Mouse (Mus musculus) right cerebral cortex, postnatal 36 days (tissue): ENCODE measurements around the gene Dgkh.
"Not testable (repeated sequence)": the region's sequence is repeated elsewhere in the genome, so short reads cannot be mapped to it uniquely, and the experiment has no call there.

ENCODE experiments used
- DNase-seq, 2 experiments: peaks; one replicate each; pipeline ENCODE4 v3.0.0; 2022; ENCODE audit warnings: low spot score in 2 of 2, mixed read lengths in 1 of 2

Gene Dgkh

GRCm38 (mm10) chr14:78732617-78733312 is at the start of gene Dgkh:
TSS of gene Dgkh (minus strand) at chr14:78732776.
- peak; percentile 71 to 82 for DNase-seq

- DNase-seq = peak in 1 of 2 experiments; percentile 12
These were observed 44.6 kb upstream of the Dgkh start for GRCm38 (mm10) chr14:78777215-78777614.

- no peak for DNase-seq
These were observed 44.1 kb upstream of the Dgkh start for GRCm38 (mm10) chr14:78776659-78777058.

GRCm38 (mm10) chr14:78775699-78776098 is 43.1 kb upstream of the Dgkh start:
- DNase-seq = no peak

GRCm38 (mm10) chr14:78775226-78775625 is 42.6 kb upstream of the Dgkh start:
- DNase-seq = no peak

GRCm38 (mm10) chr14:78770457-78770856 is 37.9 kb upstream of the Dgkh start:
- no peak for DNase-seq

- DNase-seq = no peak
These were observed 28.5 kb upstream of the Dgkh start for GRCm38 (mm10) chr14:78761064-78761463.

GRCm38 (mm10) chr14:78759491-78759890 is 26.9 kb upstream of the Dgkh start:
- DNase-seq = no peak

- no peak for DNase-seq
These were observed 22.7 kb upstream of the Dgkh start for GRCm38 (mm10) chr14:78755316-78755715.

- DNase-seq = no peak
These were observed 16.1 kb upstream of the Dgkh start for GRCm38 (mm10) chr14:78748692-78749091.

- DNase-seq = no peak
These were observed 15.5 kb upstream of the Dgkh start for GRCm38 (mm10) chr14:78747969-78748651.

GRCm38 (mm10) chr14:78747454-78747853 is 14.9 kb upstream of the Dgkh start:
- DNase-seq = no peak

- DNase-seq = no peak
These were observed 2.0 kb upstream of the Dgkh start for GRCm38 (mm10) chr14:78734605-78735004.

- not testable (repeated sequence) for DNase-seq
These were observed 1.6 kb upstream of the Dgkh start for GRCm38 (mm10) chr14:78734203-78734602.

- no peak for DNase-seq
These were observed 945 bp upstream of the Dgkh start for GRCm38 (mm10) chr14:78733366-78734076.

GRCm38 (mm10) chr14:78731852-78732616 is 542 bp downstream of the Dgkh start:
- DNase-seq = no peak

GRCm38 (mm10) chr14:78731240-78731639 is 1.3 kb downstream of the Dgkh start:
- DNase-seq = peak in 1 of 2 experiments; percentile 41

- no peak for DNase-seq
These were observed 6.6 kb downstream of the Dgkh start for GRCm38 (mm10) chr14:78725976-78726375.

GRCm38 (mm10) chr14:78725307-78725956 is 7.1 kb downstream of the Dgkh start:
- DNase-seq = no peak

GRCm38 (mm10) chr14:78724414-78725306 is 7.9 kb downstream of the Dgkh start:
- peak in 1 of 2 experiments; percentile 32 for DNase-seq
